Mouse (Mus musculus): Measurements from ENCODE around the gene Rp9. TPM values are rescaled to one million over a fixed set of nuclear protein-coding genes. Genes with fewer than 3 reads are reported as not detected.
"Not testable (repeated sequence)": the region's sequence is repeated elsewhere in the genome, so short reads cannot be mapped to it uniquely, and the experiment has no call there.

Rp9 gene
- polyA plus RNA-seq, 1 experiment from 2014 or later, result 66.2 TPM

DNA sequence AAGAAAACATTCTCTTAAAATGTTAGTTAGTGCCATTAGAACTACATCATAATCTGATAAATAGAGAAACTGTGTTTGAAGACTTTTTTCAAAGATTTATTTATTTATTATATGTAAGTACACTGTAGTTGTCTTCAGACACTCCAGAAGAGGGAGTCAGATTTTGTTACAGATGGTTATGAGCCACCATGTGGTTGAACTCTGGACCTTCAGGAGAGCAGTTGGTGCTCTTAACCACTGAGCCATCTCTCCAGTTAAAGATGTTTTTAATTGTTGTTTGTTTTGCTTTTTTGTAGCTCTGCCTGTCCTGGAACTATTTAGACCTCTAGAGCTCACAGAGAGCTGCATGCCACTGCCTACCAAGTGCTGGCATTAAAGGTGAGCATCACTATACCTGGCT lies 14.5 kb downstream of the Rp9 start:
- Histone ChIP-seq H3K9me3 (replicated peaks) (no peaks in the 10 kb centered on the region), H3K4me2 (no peak overlapping the region), H3K27me3 (no peaks in the 10 kb centered on the region), H3K4me1 (no peaks in the 10 kb centered on the region), H3K36me3 (ENCODE audit: poor library complexity, severe bottlenecking) (peaks cover 81% of the 10 kb centered on the region), H3K4me3 (no peak overlapping the region), H3K27ac (no peak overlapping the region), H3K9ac (no peak overlapping the region)
- no peak for ATAC-seq

- ATAC-seq, result not testable (repeated sequence)
- peaks cover 91% of the 10 kb centered on the region for H3K36me3 ChIP-seq (ENCODE audit: poor library complexity, severe bottlenecking)
Observed at GRCm38 (mm10) chr9:22453990-22454389, 15.6 kb downstream of the Rp9 start, which contains the start of gene Gm17545. Gene Gm17545 (plus strand): TSS chr9:22454290.

GRCm38 (mm10) chr9:22453501-22453924 lies 16.0 kb downstream of the Rp9 start:
- H3K36me3 ChIP-seq (ENCODE audit: poor library complexity, severe bottlenecking), result peaks cover 95% of the 10 kb centered on the region
- 95% methylated on average over 10 of the region's 10 CpGs for WGBS

More at GRCm38 (mm10) chr9:22453990-22454389, 15.6 kb downstream of the Rp9 start, which contains the start of gene Gm17545:
- not testable (repeated sequence) for H3K4me1 ChIP-seq; H3K27me3 ChIP-seq; H3K4me3 ChIP-seq; H3K27ac ChIP-seq; H3K9ac ChIP-seq; H3K9me3 ChIP-seq (replicated peaks); H3K4me2 ChIP-seq
- 93% methylated on average over 8 of the region's 8 CpGs for WGBS

GRCm38 (mm10) chr9:22452697-22453096 lies 16.8 kb downstream of the Rp9 start:
- H3K27ac ChIP-seq, result no peak overlapping the region
- H3K36me3 ChIP-seq (ENCODE audit: poor library complexity, severe bottlenecking), result peaks cover 99% of the 10 kb centered on the region
- no peaks in the 10 kb centered on the region for H3K9me3 ChIP-seq (replicated peaks)
- H3K4me1 ChIP-seq, result no peaks in the 10 kb centered on the region
- H3K4me2 ChIP-seq, result no peak overlapping the region
- no peak for ATAC-seq
- H3K4me3 ChIP-seq, result no peak overlapping the region
- no peak overlapping the region for H3K9ac ChIP-seq
- WGBS, result 91% methylated on average over 10 of the region's 10 CpGs
- H3K27me3 ChIP-seq, result no peaks in the 10 kb centered on the region

More at GRCm38 (mm10) chr9:22453501-22453924, 16.0 kb downstream of the Rp9 start:
- Histone ChIP-seq H3K4me2 (no peak overlapping the region), H3K9ac (no peak overlapping the region), H3K27ac (no peak overlapping the region), H3K4me3 (no peak overlapping the region), H3K9me3 (replicated peaks) (no peaks in the 10 kb centered on the region), H3K4me1 (no peaks in the 10 kb centered on the region), H3K27me3 (no peaks in the 10 kb centered on the region)
- no peak for ATAC-seq

- WGBS, result 90% methylated on average over 6 of the region's 6 CpGs
Observed at GRCm38 (mm10) chr9:22449209-22449608, 20.3 kb downstream of the Rp9 start.

GRCm38 (mm10) chr9:22448420-22448819 lies 21.1 kb downstream of the Rp9 start:
- H3K27me3 ChIP-seq, result no peaks in the 10 kb centered on the region
- no peaks in the 10 kb centered on the region for H3K9me3 ChIP-seq (replicated peaks)
- no peak overlapping the region for H3K4me3 ChIP-seq
- no peak for ATAC-seq
- WGBS, result 83% methylated on average over 13 of the region's 13 CpGs
- peaks cover 79% of the 10 kb centered on the region for H3K36me3 ChIP-seq (ENCODE audit: poor library complexity, severe bottlenecking)
- H3K4me1 ChIP-seq, result no peaks in the 10 kb centered on the region
- no peak overlapping the region for H3K4me2 ChIP-seq
- no peak overlapping the region for H3K9ac ChIP-seq
- no peak overlapping the region for H3K27ac ChIP-seq

More at GRCm38 (mm10) chr9:22449209-22449608, 20.3 kb downstream of the Rp9 start:
- Histone ChIP-seq H3K4me1 (no peaks in the 10 kb centered on the region), H3K9me3 (replicated peaks) (no peaks in the 10 kb centered on the region), H3K27ac (no peak overlapping the region), H3K36me3 (ENCODE audit: poor library complexity, severe bottlenecking) (peaks cover 87% of the 10 kb centered on the region), H3K27me3 (no peaks in the 10 kb centered on the region), H3K4me3 (no peak overlapping the region), H3K4me2 (no peak overlapping the region), H3K9ac (no peak overlapping the region)
- ATAC-seq, result no peak

DNA sequence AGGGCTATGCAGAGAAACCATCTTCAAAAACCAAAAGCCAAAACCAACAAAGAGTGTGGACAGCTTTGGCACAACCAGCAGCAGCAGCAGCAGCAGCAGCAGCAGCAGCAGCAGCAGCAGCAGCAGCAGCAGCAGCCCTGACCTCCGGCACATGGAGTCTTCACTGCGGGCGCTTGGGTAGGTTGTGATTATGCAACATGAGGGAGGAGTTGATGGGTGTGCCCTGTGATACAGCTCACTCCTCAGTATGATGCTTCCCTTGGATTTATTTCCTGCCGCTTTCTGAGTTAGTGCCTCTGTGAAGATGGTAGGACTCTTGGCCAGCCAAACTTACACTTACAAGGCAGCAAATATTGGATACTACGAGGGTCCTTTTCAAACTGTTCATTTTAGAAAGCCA lies 22.3 kb downstream of the Rp9 start:
- Histone ChIP-seq H3K9me3 (replicated peaks) (no peaks in the 10 kb centered on the region), H3K9ac (no peak overlapping the region), H3K4me1 (no peaks in the 10 kb centered on the region), H3K4me2 (no peak overlapping the region), H3K27ac (no peak overlapping the region), H3K36me3 (ENCODE audit: poor library complexity, severe bottlenecking) (peaks cover 67% of the 10 kb centered on the region), H3K27me3 (no peaks in the 10 kb centered on the region), H3K4me3 (no peak overlapping the region)
- ATAC-seq, result no peak
- 95% methylated on average over 5 of the region's 5 CpGs for WGBS

GRCm38 (mm10) chr9:22445123-22445522 lies 24.4 kb downstream of the Rp9 start:
- no peak for ATAC-seq
- H3K27me3 ChIP-seq, result no peaks in the 10 kb centered on the region
- H3K4me3 ChIP-seq, result no peak overlapping the region
- H3K4me2 ChIP-seq, result no peak overlapping the region
- H3K9me3 ChIP-seq (replicated peaks), result no peaks in the 10 kb centered on the region
- no peak overlapping the region for H3K27ac ChIP-seq
- 95% methylated on average over 1 of the region's 1 CpGs for WGBS
- H3K9ac ChIP-seq, result no peak overlapping the region
- H3K36me3 ChIP-seq (ENCODE audit: poor library complexity, severe bottlenecking), result peaks cover 59% of the 10 kb centered on the region
- H3K4me1 ChIP-seq, result no peaks in the 10 kb centered on the region

- no peaks in the 10 kb centered on the region for H3K27me3 ChIP-seq
- ATAC-seq, result no peak
- H3K27ac ChIP-seq, result no peak overlapping the region
- H3K36me3 ChIP-seq (ENCODE audit: poor library complexity, severe bottlenecking), result peaks cover 40% of the 10 kb centered on the region
- 94% methylated on average over 10 of the region's 10 CpGs for WGBS
- H3K4me2 ChIP-seq, result no peak overlapping the region
- H3K4me1 ChIP-seq, result no peaks in the 10 kb centered on the region
- H3K4me3 ChIP-seq, result no peak overlapping the region
- no peak overlapping the region for H3K9ac ChIP-seq
- no peaks in the 10 kb centered on the region for H3K9me3 ChIP-seq (replicated peaks)
Observed at GRCm38 (mm10) chr9:22443157-22443556, 26.4 kb downstream of the Rp9 start.

GRCm38 (mm10) chr9:22438826-22439225 lies 30.7 kb downstream of the Rp9 start:
- no peaks in the 10 kb centered on the region for H3K4me1 ChIP-seq
- 73% methylated on average over 1 of the region's 1 CpGs for WGBS

GRCm38 (mm10) chr9:22434101-22434500 lies 35.4 kb downstream of the Rp9 start:
- no peaks in the 10 kb centered on the region for H3K9me3 ChIP-seq (replicated peaks)
- WGBS, result 86% methylated on average over 2 of the region's 2 CpGs
- no peak for ATAC-seq

More at GRCm38 (mm10) chr9:22438826-22439225, 30.7 kb downstream of the Rp9 start:
- Histone ChIP-seq H3K4me3 (no peak overlapping the region), H3K27me3 (no peaks in the 10 kb centered on the region), H3K27ac (no peak overlapping the region), H3K9ac (no peak overlapping the region), H3K36me3 (ENCODE audit: poor library complexity, severe bottlenecking) (peaks cover 18% of the 10 kb centered on the region; the same call in 1 of the 2 replicates), H3K9me3 (replicated peaks) (no peaks in the 10 kb centered on the region), H3K4me2 (no peak overlapping the region)
- no peak for ATAC-seq

GRCm38 (mm10) chr9:22433221-22433620 lies 36.3 kb downstream of the Rp9 start:
- Histone ChIP-seq H3K27ac (no peak overlapping the region), H3K4me1 (peaks cover 12% of the 10 kb centered on the region), H3K27me3 (no peaks in the 10 kb centered on the region), H3K4me2 (no peak overlapping the region), H3K9ac (no peak overlapping the region), H3K36me3 (ENCODE audit: poor library complexity, severe bottlenecking) (peaks cover 6% of the 10 kb centered on the region; the same call in 1 of the 2 replicates), H3K4me3 (no peak overlapping the region), H3K9me3 (replicated peaks) (no peaks in the 10 kb centered on the region)
- no peak for ATAC-seq
- 73% methylated on average over 2 of the region's 2 CpGs for WGBS

More at GRCm38 (mm10) chr9:22434101-22434500, 35.4 kb downstream of the Rp9 start:
- H3K27me3 ChIP-seq, result no peaks in the 10 kb centered on the region
- peaks cover 10% of the 10 kb centered on the region for H3K4me1 ChIP-seq
- no peak overlapping the region for H3K9ac ChIP-seq
- H3K36me3 ChIP-seq (ENCODE audit: poor library complexity, severe bottlenecking), result peaks cover 6% of the 10 kb centered on the region; the same call in 1 of the 2 replicates
- no peak overlapping the region for H3K4me3 ChIP-seq
- no peak overlapping the region for H3K4me2 ChIP-seq
- H3K27ac ChIP-seq, result no peak overlapping the region

GRCm38 (mm10) chr9:22430315-22430840 lies 39.2 kb downstream of the Rp9 start:
- Histone ChIP-seq H3K9ac (no peak overlapping the region), H3K27ac (no peak overlapping the region), H3K9me3 (replicated peaks) (no peaks in the 10 kb centered on the region), H3K4me1 (peaks cover 12% of the 10 kb centered on the region), H3K4me3 (no peak overlapping the region), H3K4me2 (no peak overlapping the region), H3K27me3 (no peaks in the 10 kb centered on the region), H3K36me3 (ENCODE audit: poor library complexity, severe bottlenecking) (no peaks in the 10 kb centered on the region; the same call in 1 of the 2 replicates)
- 35% methylated on average over 5 of the region's 5 CpGs for WGBS
- ATAC-seq, result no peak

All from forebrain, embryonic 13.5 days (tissue).